19 mouse cellular contexts compared by ENCODE assay signal in genomic region chr2:92017440-92017839, GRCm38 (mm10). TPM values are rescaled to one million over a fixed set of nuclear protein-coding genes. Genes with fewer than 3 reads are reported as not detected.
A peak's percentile ranks its signal among the peaks of the same experiment; 100 is the strongest.
DNase-seq lines count a peak whose midpoint lies in the region; ATAC-seq lines count a peak whose summit lies in the region.
"Had no signal": no experiment of that assay in that cellular context is flagged by ENCODE, and none has a peak within 500 bp of the region (broad histone marks: within the 10 kb centered on the region; RNA-seq: fewer than 3 reads in every experiment).

No protein-coding gene starts in this region.

- H3K4me3 ChIP-seq in heart, embryonic 13.5 days = no peak overlapping the region
- H3K4me3 ChIP-seq in kidney, embryonic 14.5 days (ENCODE audit: low read length) = no peak overlapping the region
- no peak overlapping the region for H3K4me3 ChIP-seq in lung, embryonic 16.5 days (ENCODE audit: low read length)
- H3K4me3 ChIP-seq: embryonic facial prominence, embryonic 15.5 days; forebrain, embryonic 15.5 days; hindbrain, embryonic 12.5 days; limb, embryonic 12.5 days; midbrain, embryonic 15.5 days; neural tube, embryonic 13.5 days had no signal

- H3K9ac ChIP-seq in heart, embryonic 13.5 days = no peak overlapping the region
- no peak overlapping the region for H3K9ac ChIP-seq in kidney, embryonic 14.5 days (ENCODE audit: low read depth, low read length)
- H3K9ac ChIP-seq in lung, embryonic 16.5 days (ENCODE audit: low read length) = no peak overlapping the region
- H3K9ac ChIP-seq: embryonic facial prominence, embryonic 15.5 days; forebrain, embryonic 15.5 days; hindbrain, embryonic 12.5 days; limb, embryonic 12.5 days; liver, postnatal 0 days; midbrain, embryonic 15.5 days; neural tube, embryonic 13.5 days had no signal

- DNase-seq in heart, postnatal 4 days = no peak
- no peak for DNase-seq in kidney, adult 18-20 months
- DNase-seq in lung, postnatal 14 days = no peak
- DNase-seq in left cerebral cortex, postnatal 4 days = no peak
- DNase-seq: cerebellum, adult 9-10 months; thymus, postnatal 14 days had no signal

- H3K27me3 ChIP-seq in heart, embryonic 13.5 days (replicated peaks) = peaks cover 8% of the 10 kb centered on the region
- H3K27me3 ChIP-seq in kidney, embryonic 14.5 days (ENCODE audit: control insufficient read depth, insufficient read depth, low read length) = no peaks in the 10 kb centered on the region
- no peaks in the 10 kb centered on the region for H3K27me3 ChIP-seq in lung, embryonic 16.5 days (ENCODE audit: control insufficient read depth, insufficient read depth, low read depth, low read length)
- H3K27me3 ChIP-seq: embryonic facial prominence, embryonic 15.5 days; forebrain, embryonic 15.5 days; midbrain, embryonic 15.5 days had no signal

- 67% methylated on average over 1 of the region's 1 CpGs for WGBS in heart, embryonic 13.5 days
- 63% methylated on average over 1 of the region's 1 CpGs for WGBS in kidney, embryonic 14.5 days
- 40% methylated on average over 1 of the region's 1 CpGs for WGBS in lung, embryonic 16.5 days

- peak overlapping the region; percentile 8; the same call in 1 of the 2 replicates for H3K27ac ChIP-seq in heart, embryonic 13.5 days (replicated peaks)
- H3K27ac ChIP-seq in kidney, embryonic 14.5 days (ENCODE audit: low read depth, low read length) = peak overlapping the region; percentile 80; the same call in 1 of the 2 replicates
- peak overlapping the region; percentile 61 for H3K27ac ChIP-seq in lung, embryonic 16.5 days (ENCODE audit: low read length)
- H3K27ac ChIP-seq: forebrain, embryonic 15.5 days; hindbrain, embryonic 12.5 days; limb, embryonic 12.5 days; macrophage; midbrain, embryonic 15.5 days had no signal

- H3K4me2 ChIP-seq in heart, embryonic 13.5 days = no peak overlapping the region
- no peak overlapping the region for H3K4me2 ChIP-seq in kidney, embryonic 14.5 days (replicated peaks; ENCODE audit: low read depth, low read length)
- H3K4me2 ChIP-seq in lung, embryonic 16.5 days (ENCODE audit: low read depth, low read length) = no peak overlapping the region
- H3K4me2 ChIP-seq: embryonic facial prominence, embryonic 15.5 days; forebrain, embryonic 15.5 days; hindbrain, embryonic 12.5 days; limb, embryonic 12.5 days; liver, embryonic 11.5 days; midbrain, embryonic 15.5 days; neural tube, embryonic 13.5 days had no signal

- no peaks in the 10 kb centered on the region for H3K9me3 ChIP-seq in heart, embryonic 13.5 days
- H3K9me3 ChIP-seq in kidney, embryonic 14.5 days (ENCODE audit: control insufficient read depth, low read length) = no peaks in the 10 kb centered on the region
- no peaks in the 10 kb centered on the region for H3K9me3 ChIP-seq in lung, embryonic 16.5 days (ENCODE audit: control insufficient read depth, low read length)
- H3K9me3 ChIP-seq: embryonic facial prominence, embryonic 15.5 days; forebrain, embryonic 15.5 days; hindbrain, embryonic 12.5 days; limb, embryonic 12.5 days; midbrain, embryonic 15.5 days; neural tube, embryonic 13.5 days had no signal

- H3K36me3 ChIP-seq in heart, embryonic 13.5 days = no peaks in the 10 kb centered on the region
- no peaks in the 10 kb centered on the region for H3K36me3 ChIP-seq in kidney, embryonic 14.5 days (ENCODE audit: control insufficient read depth, insufficient read depth, low read length)
- H3K36me3 ChIP-seq in lung, embryonic 16.5 days (ENCODE audit: control insufficient read depth, insufficient read depth, low read length) = no peaks in the 10 kb centered on the region
- H3K36me3 ChIP-seq: embryonic facial prominence, embryonic 15.5 days; forebrain, embryonic 15.5 days; hindbrain, embryonic 12.5 days; limb, embryonic 12.5 days; midbrain, embryonic 15.5 days; neural tube, embryonic 13.5 days had no signal

- no peak for ATAC-seq in heart, embryonic 13.5 days (ENCODE audit: extremely low read depth, insufficient number of reproducible peaks, low FRiP score, low TSS enrichment)
- no peak for ATAC-seq in kidney, embryonic 14.5 days (ENCODE audit: low FRiP score, low TSS enrichment)
- ATAC-seq in lung, embryonic 16.5 days (ENCODE audit: low read depth) = no peak
- ATAC-seq: CD4-positive, CD25-positive, alpha-beta regulatory T cell, adult 4 months; forebrain, embryonic 15.5 days; midbrain, embryonic 15.5 days had no signal

- H3K4me1 ChIP-seq in heart, embryonic 13.5 days = peaks cover 73% of the 10 kb centered on the region
- H3K4me1 ChIP-seq in kidney, embryonic 14.5 days (ENCODE audit: control insufficient read depth, insufficient read depth, low read length) = peaks cover 45% of the 10 kb centered on the region; the same call in 1 of the 2 replicates
- H3K4me1 ChIP-seq in lung, embryonic 16.5 days (replicated peaks; ENCODE audit: control insufficient read depth, insufficient read depth, low read length) = peaks cover 42% of the 10 kb centered on the region
- H3K4me1 ChIP-seq: forebrain, embryonic 15.5 days; midbrain, embryonic 15.5 days had no signal

- intact Hi-C loops in left cerebral cortex, postnatal 4 days (cut with DNase I) = no loop called here

RNA-seq across cellular contexts. Expression of gene Creb3l1, which starts 6.9 kb away (rescaled TPM):
- 6.9 and 9.0 TPM in 2 replicates for polyA plus RNA-seq in heart, embryonic 13.5 days (2015; fragmentation: Nextera tagmentation; extraction: Ambion mirVana)
- total RNA-seq in heart, postnatal 4 days (2021) = 10 to 100 TPM; 16.9 to 18.5 TPM
- polyA plus RNA-seq in kidney, embryonic 14.5 days (2014; fragmentation: Nextera tagmentation; extraction: Ambion mirVana) = 11.1 and 15.0 TPM in 2 replicates
- 13.3 and 15.1 TPM in 2 replicates for polyA plus RNA-seq in lung, embryonic 16.5 days (2015; fragmentation: Nextera tagmentation; extraction: Ambion mirVana)
- 10 to 100 TPM; 10.3 to 12.4 TPM for total RNA-seq in left cerebral cortex, postnatal 4 days (2021)

RNA-seq across cellular contexts. Expression of gene Dgkz, which starts 41.8 kb away (rescaled TPM):
- 37.9 and 43.4 TPM in 2 replicates for polyA plus RNA-seq in heart, embryonic 13.5 days (2015; fragmentation: Nextera tagmentation; extraction: Ambion mirVana)
- 10 to 100 TPM; 76.6 to 80.9 TPM for total RNA-seq in heart, postnatal 4 days (2021)
- polyA plus RNA-seq in kidney, embryonic 14.5 days (2014; fragmentation: Nextera tagmentation; extraction: Ambion mirVana) = 35.6 and 57.5 TPM in 2 replicates
- 55.9 and 59.7 TPM in 2 replicates for polyA plus RNA-seq in lung, embryonic 16.5 days (2015; fragmentation: Nextera tagmentation; extraction: Ambion mirVana)
- total RNA-seq in left cerebral cortex, postnatal 4 days (2021) = 100 to 1,000 TPM; 134 to 158 TPM

Comparison
In these comparisons a context has a peak if more than half of its experiments do, and no peak if none do; other contexts are left out.
1. H3K27ac ChIP-seq: peak in every context shown above with its lines; median percentile 80 in kidney, embryonic 14.5 days; 61 in lung, embryonic 16.5 days; 8 in heart, embryonic 13.5 days.